Mouse (Mus musculus) thymus, postnatal 10 days (tissue): ENCODE data around the gene Rreb1.
A peak's percentile ranks its signal among the peaks of the same experiment; 100 is the strongest.

Experiments used
- DNase-seq, 2 experiments: peaks; one replicate each; pipeline ENCODE4 v3.0.0; 2021; ENCODE audit warnings: low spot score in 2 of 2

The Rreb1 gene

DNA sequence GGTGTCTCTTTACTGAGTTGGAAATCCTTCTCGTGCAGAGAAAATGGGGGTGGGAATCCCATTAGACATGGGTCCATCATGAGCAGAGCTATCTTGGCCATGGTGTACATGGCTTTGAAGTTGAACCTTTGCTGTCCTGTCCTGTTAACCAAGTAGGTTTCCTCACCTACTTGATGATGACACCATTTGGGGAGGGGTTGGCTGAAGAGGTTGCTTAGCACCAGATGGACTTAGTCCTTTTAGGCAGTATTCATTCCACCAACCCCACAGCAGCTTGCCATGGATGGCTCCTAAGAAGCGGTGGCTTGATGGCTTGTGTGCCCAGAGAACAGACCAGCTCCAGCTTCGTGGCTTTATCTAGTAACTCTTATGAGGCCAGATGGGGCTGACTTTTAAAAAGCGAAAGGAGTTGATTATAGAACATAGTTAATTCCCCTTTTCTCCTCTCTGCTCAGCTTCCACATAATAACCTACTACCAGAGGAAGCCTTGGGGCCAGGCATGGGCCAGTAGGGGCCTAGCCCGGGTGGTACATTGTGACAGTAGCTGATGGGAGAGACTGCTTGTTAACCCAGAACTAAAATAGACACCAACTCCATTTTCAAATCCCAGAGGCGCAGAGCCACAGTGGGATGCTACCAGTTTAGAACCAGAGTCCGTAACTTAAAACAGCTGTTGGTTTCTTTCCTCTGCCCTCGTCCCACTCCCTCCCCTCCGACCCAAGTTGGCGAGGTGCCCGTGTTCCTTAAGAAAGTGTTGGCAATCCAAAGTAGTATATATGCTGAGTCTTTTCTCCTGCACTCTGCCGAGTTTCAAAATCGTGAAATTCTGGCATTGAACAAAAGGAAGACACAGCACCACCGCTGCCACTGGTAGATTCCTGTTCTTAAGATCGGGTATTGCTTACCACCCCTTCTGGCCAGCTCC, 140.4 kb downstream of the Rreb1 start:
- no peak for DNase-seq

DNA sequence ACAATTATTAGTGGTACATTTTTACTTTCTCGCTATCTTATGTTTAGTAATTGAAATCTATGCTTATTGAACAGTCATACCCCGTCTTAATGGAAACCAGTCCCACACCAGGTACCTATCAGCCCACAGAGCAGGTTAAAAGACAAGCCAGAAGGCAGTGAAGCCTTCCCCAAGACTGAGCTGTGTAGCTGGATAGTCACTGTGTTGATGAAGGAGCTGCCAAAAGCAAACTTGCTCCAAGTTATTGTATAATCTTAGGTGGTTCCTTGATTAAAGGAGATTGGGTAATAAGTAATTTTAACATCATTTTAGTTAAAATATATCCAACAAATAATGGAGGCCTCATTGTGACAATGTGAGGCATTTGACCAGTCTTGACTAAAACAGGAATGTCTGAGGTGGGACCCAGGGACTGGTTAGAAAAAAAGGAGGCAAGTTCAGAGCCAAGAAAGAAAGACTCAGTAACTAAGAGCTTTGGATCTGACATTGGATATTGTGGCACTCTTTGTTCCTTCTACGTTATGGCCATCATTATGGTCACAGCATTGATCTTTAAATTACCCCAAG, 141.6 kb downstream of the Rreb1 start:
- no peak for DNase-seq

DNA sequence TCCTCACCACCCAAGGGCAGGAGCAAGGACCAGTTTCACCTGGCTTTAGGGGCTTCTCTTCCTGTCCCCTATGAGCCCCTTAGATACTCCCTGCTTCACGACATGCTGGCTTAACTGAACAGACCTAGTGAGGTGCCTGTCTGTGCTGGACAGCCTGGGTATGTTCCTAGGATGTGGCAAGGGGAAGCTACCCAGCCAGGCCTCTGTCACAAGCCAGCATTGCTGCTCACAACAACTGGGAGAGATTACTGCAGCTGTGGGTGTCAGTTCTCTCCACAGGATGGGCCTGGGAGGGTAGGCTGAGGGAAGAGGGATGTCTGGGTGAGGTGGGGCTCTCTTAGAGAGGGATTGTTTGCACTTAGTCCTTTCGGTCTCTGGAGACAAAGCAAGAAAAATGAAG, 142.5 kb downstream of the Rreb1 start:
- no peak for DNase-seq

DNA sequence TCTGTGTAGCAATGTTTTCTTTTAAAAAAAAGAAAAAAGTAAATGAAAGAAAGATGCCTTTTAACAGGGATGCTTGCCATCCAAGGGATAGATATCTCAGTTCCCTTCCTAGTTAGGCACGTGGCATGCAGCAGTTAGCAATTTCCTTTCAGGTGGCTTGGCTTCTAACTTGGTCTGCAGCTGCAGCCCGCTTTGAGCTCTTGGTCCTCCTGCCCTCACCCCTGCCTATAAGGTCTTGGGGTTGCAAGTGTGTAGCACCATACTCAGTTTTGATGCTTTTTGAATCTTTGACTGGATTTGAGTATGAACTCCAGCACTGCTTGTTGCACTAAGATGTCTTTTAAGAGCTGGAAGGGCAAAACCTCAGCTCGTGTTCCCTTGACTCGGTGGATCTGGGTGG, 144.9 kb downstream of the Rreb1 start:
- DNase-seq = peak; percentile 63

DNA sequence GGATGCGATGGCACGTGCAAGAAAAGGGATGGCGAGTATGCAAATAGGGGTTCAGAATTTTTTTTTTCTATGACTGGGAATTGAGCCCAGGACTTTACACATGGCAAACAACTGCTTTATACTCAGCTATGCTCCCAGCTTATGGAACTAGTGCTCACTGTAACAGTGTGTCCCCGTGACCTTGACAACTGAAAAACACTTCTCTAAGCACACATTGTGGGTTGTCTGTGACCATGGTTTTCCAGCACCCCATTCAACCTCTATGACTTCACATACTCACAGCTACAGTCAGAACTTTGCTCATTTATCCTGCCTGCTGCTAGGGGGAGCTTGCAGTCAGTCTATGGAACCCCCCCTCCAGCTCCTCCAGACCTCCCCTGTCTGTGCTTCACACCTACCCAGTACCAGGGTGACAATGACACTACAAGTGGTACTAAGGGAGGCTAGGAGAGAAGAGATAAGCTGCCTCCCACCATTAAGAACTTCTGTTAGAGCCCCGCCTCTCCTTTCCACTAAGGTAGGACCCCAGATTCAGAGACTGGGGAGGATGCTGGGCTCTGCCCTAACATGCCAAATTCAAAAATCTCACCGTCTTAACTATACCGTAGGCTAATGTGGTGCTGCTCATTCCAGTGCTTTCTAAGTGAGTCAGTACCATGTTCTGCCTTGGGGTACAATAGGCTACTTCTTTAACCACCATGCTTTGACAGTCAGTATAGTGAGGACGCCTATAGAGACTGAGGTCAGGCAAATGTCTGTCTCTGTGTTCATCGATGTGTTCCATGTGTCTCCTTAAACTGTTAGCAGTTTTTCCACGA, 145.7 kb downstream of the Rreb1 start:
- DNase-seq = peak in 1 of 2 experiments; percentile 23

DNA sequence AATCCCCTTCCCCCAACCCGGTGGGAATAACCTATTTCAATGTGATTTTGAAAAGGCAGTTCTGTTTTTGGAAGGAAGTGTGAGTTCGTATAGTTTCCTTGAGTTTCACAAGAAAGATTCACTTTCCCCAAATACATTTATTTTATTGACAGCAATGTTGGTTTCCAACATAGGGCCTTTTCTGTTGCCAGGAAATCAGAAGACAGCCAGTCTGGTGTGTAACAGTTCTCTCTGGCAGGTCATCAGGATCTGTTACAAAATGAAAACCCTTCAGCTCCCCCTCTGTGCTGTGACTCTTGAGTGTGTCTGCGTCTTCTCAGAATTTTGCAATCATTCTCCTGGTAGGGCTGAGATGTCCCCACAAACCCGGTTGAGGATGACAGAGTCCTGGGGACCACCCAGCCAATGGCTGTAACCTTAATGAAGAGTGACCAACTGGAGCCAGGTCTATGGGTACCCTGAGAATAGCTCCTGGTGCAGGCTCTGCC, 146.3 kb downstream of the Rreb1 start:
- no peak for DNase-seq

DNA sequence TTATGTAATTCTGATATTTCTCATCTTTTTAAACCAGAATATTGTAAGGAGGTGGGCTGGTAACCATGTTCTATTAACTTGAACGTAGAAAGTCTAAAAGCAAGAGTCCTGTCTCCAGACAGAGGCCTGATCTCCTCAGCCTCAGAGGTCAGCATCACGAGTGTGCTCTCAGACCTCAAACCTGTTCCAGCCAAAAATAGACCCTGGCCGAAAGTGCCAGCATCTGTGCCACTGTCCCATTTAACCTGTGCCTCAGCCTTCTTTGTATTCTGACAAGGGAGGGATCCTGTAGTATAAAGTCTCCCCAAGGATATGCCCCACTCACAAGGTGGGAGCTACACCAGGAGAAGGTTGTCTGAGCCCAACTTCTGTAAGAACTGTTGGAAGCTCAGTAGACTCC, 148.2 kb downstream of the Rreb1 start:
- DNase-seq = no peak

DNA sequence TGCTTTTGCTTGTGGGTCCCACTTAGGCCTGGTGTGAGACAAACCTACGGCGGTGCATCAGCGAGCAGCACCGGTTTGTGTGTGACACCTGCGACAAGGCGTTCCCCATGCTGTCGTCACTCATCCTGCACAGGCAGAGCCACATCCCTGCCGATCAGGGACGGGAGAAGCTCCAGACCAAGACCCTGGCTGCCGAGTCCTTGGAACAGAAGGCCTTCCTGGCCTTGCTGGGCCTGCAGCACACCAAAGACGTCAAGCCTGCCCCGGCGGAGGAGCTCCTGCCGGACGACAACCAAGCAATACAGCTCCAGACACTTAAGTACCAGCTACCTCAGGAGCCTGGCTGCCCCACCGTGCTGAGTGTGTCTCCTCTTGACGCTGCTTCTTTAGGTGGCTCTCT, 151.3 kb downstream of the Rreb1 start:
- no peak for DNase-seq

DNA sequence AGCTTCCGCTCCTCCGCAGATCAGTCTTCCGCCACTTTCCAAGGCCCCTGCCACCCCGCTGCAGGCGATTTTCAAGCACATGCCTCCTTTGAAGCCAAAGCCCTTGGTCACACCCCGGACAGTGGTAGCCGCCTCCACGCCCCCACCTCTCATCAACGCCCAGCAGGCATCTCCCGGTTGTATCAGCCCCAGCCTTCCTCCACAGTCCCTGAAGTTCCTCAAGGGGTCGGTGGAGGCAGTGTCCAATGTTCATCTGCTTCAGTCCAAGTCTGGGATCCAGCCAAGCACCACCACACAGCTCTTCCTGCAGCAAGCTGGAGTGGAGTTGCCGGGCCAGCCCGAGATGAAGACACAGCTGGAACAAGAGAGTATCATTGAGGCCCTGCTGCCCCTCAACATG, 151.9 kb downstream of the Rreb1 start:
- DNase-seq = no peak

GRCm38 (mm10) chr13:37930621-37931020, 152.4 kb downstream of the Rreb1 start:
- DNase-seq = no peak

DNA sequence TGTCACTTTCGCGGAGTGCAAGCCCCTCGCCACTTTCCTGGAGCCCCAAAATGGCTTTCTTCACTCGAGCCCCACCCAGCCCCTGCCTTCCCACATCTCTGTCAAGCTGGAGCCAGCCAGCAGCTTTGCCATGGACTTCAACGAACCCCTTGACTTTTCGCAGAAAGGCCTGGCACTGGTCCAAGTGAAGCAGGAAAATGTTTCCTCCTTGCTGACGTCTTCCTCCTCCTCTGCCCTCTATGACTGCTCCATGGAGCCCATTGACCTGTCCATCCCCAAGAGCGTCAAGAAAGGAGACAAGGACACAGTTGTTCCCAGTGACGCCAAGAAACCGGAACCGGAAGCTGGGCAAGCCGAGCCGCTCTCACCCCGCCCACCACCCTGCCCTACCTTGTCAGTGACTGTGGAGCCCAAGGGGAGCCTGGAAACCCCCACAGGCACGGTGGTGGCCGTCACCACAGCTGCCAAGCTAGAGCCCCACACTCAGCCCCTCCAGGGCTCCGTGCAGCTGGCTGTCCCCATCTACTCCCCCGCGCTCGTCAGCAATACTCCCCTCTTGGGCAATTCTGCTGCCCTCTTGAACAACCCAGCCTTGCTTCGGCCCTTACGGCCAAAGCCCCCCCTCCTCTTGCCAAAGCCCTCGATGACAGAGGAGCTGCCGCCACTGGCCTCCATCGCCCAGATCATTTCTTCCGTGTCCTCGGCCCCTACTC, 153.2 kb downstream of the Rreb1 start:
- DNase-seq = no peak

- no peak for DNase-seq
Measured at GRCm38 (mm10) chr13:37934075-37934474, 155.9 kb downstream of the Rreb1 start.

GRCm38 (mm10) chr13:37934920-37935319, 156.7 kb downstream of the Rreb1 start:
- no peak for DNase-seq

DNA sequence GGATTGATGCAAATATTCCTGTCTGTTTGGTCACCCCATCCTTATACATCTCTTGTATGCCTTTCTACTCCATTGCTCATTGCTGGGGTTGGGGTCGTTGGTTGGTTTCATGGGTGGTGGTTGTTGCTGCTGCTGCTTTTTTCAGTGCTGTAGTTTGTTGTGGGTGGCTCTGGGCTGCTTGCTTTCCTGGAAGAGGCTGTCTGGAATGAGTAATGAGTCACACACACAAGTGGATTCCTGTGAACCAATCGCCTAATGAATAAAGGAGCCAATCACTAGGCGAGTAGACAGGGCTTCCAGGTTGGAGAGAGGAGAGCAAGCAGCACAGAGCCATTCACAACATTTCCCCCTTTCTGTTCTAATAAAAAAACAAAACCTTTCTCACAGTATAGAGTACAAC, 158.2 kb downstream of the Rreb1 start:
- DNase-seq = no peak

- no peak for DNase-seq
Measured at GRCm38 (mm10) chr13:37940167-37940566, 162.0 kb downstream of the Rreb1 start.

DNA sequence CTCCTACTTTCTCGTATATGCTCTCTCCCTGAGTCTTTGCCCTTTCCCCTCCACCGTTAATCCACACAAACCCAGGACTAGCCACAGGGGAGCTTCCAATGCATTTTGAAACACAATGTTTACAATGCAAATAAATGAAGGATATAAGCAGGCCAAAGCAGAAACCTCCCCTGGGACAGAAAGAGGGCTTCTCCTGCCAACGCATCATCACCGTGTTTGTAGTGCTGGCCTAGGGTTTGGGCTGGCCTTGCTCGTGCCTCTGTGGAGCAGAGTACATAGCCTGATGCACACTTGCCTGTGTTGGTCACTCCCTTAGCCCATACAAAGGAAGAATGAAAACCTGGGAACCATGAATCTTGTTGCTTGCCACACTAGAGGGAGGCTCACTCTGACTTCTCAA, 162.4 kb downstream of the Rreb1 start:
- DNase-seq = no peak

DNA sequence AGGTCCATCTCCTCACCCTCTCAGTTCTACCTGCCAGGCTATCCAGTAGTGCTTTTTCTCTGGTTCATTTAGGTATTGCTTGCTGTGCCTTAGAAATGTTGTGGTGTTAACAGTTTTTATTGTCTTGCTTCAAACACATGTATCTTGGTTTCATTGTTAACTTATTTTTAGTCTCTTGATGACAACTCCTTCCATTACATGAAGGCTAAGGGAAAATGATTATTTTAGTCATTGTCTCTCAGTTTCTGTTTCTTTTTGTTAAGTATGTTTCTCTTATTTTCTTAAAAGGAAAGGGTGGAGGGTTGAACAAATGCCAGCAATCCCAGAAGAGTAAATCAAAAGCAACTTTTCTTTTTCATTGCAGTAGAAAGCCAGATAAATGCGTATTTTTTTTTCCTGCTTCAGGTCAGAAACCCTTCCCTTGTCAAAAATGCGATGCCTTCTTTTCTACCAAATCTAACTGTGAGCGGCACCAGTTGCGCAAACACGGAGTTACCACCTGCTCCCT, 163.0 kb downstream of the Rreb1 start:
- DNase-seq = no peak

GRCm38 (mm10) chr13:37941950-37942886, 164.0 kb downstream of the Rreb1 start:
- DNase-seq = no peak

DNA sequence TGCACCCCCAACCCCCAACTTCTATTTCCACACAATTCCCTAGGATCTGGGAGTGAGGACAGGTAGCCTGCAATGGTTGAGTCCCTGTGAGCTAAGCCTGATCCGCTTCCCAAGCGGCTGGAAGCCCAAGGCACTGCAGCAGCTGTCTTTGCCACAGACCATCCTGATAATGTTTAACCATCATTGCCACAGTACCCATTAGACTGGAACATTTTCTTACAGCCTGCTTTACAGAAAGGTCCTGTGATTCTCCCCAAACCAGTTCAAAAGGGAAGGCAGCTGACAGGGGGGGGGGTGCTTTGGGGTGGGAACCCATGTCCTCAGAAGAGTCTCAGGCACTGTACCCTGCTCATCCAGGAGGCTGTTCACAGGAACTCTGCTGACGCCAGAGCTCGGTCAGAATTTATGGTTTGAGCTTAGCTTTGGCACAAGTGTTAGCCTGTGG, 164.7 kb downstream of the Rreb1 start:
- no peak for DNase-seq

DNA sequence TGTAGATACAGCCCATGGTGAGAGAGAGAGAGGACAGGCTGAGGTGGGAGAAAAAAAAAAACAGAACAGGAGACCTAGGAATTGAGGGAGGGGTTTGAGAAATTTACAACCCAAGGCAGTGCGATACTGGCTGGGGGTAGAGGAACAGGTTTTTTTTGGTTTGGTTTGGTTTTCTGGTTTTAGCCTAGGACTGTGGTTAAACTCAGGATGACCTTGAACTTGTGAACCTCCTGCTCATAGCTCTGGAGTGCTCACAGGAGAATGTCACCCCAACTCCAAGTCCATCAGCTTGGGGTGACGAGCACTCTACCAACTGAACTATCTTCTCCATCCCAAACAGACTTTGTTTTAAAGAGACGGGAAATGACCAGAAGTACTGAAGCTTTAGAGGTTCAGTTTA, 165.3 kb downstream of the Rreb1 start:
- no peak for DNase-seq
